Mouse (Mus musculus) gastrocnemius, adult 2 months (tissue): ENCODE data around the gene B4galt7. TPM values are rescaled to one million over a fixed set of nuclear protein-coding genes. Genes with fewer than 3 reads are reported as not detected.
"Not testable (repeated sequence)": the region's sequence is repeated elsewhere in the genome, so short reads cannot be mapped to it uniquely, and the experiment has no call there.

Experiments used
- DNase-seq: peaks from one replicate; pipeline ENCODE4 v3.0.0; 2022
- H3K27ac ChIP-seq: fragments of 200-600 bp; 2 replicates; pipeline ENCODE4 v1.8.1; 2022; ENCODE audit warnings: mild to moderate bottlenecking
- H3K4me3 ChIP-seq: fragments of 200-600 bp; 2 replicates; pipeline ENCODE4 v1.8.1; 2022; ENCODE audit warnings: mild to moderate bottlenecking, moderate library complexity
- CTCF ChIP-seq: fragments of 200-600 bp; IDR thresholded peaks from 2 replicates; pipeline ENCODE4 v1.8.1; 2022; ENCODE audit warnings: antibody characterized with exemption, mild to moderate bottlenecking, moderate library complexity
- intact Hi-C: fragments of 180-260 bp; cut with DNase I; formaldehyde crosslinking; loops from one replicate; pipeline ENCODE4 v1.15.1; 2025
- long read RNA-seq, 2 experiments: library from polyadenylated mRNA; stranded (forward); transcript quantifications; one replicate each; pipeline ENCODE4 v2.0.0; 2021
- total RNA-seq, 2 experiments: library from RNA; stranded (reverse); gene quantifications; 2 replicates each; pipeline ENCODE4 v1.2.3; 2021

The B4galt7 gene
- 1 to 10 TPM; 5.9 to 7.1 TPM for total RNA-seq
- long read RNA-seq, experiment 1, transcript B4galt7-201 (6 exons, 2,130 nt): major isoform, 6 of 16 reads
- long read RNA-seq, experiment 1, partial matches to known transcripts: 0 of 16 reads
- long read RNA-seq, experiment 1, other reads (novel, unspliced or antisense): 9 of 16 reads
- long read RNA-seq, experiment 2, transcript B4galt7-201 (6 exons, 2,130 nt): major isoform, 6 of 18 reads
- long read RNA-seq, experiment 2, partial matches to known transcripts: 1 of 18 reads
- long read RNA-seq, experiment 2, other reads (novel, unspliced or antisense): 11 of 18 reads

GRCm38 (mm10) chr13:55599566-55600540, at the start of gene B4galt7:
Gene B4galt7 (plus strand): TSS chr13:55599896.
- peak; percentile 94 for DNase-seq
- no peak for TF ChIP-seq CTCF
- peak within 1 kb of the TSS; percentile 86 for H3K27ac ChIP-seq
- H3K4me3 ChIP-seq: peak within 1 kb of the TSS; percentile 86
- intact Hi-C loops: loop anchor here (5.0 kb wide), 1 partner anchor 127 kb away; the partner anchor contains the start of gene Pcbd2

DNA sequence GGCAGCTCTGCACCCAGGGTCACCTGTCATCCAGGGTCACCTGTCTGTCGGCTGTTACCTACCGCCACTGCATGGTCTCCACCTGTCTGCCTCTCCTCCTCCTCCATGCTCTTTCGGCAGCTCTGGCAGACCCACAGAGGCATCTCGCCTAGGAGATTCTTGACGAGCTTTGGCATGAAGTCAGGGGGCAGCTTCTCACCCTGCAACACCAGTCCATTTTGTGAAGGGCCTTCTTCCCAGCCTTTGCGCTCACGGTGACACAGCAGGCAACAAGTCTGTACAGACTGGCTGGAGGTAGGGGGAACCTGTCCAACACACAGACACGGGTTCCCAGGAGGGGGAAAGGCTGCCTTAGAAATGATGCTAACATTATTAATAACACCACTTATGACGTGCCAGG, 43.8 kb upstream of the B4galt7 start:
- no peak overlapping the region for H3K27ac ChIP-seq
- TF ChIP-seq CTCF: no peak
- intact Hi-C loops: no loop called here
- no peak for DNase-seq
- H3K4me3 ChIP-seq: no peak overlapping the region

- Histone ChIP-seq H3K4me3 (no peak overlapping the region), H3K27ac (no peak overlapping the region)
- no peak for DNase-seq
- TF ChIP-seq CTCF: no peak
- intact Hi-C loops: no loop called here
These were observed 42.2 kb upstream of the B4galt7 start for GRCm38 (mm10) chr13:55557499-55557898.

DNA sequence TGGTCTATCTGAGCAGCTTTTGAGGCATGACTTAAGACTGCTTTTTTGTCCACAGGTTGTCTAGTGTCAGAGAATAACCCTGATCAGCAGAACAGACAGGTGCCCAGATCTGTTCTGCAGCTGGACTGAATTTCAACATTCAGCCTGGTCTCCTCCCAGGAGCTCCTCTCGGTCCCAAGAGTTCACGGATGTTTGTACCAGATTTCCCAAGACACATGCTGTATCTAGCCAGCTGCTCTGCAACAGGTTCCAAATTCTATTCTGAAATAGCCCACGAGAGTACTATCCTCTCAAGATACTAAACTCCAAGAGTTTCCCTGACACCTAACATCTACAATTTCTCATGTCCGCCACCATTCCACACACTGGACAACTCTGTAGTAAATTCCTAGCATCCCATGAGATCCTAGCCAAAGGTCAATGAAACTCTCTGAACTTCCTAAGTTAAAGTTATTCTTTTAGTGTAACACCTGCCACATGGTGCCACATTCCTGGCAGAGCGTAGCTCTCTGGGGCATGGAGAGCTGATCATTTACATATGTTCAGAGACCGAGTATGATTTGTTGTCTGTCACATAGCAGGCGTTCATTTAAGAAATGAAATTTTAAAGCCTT, 36.3 kb upstream of the B4galt7 start:
- DNase-seq: peak; percentile 67
- Histone ChIP-seq H3K27ac (peak overlapping the region; percentile 72), H3K4me3 (no peak overlapping the region)
- intact Hi-C loops: no loop called here
- TF ChIP-seq CTCF: no peak

DNA sequence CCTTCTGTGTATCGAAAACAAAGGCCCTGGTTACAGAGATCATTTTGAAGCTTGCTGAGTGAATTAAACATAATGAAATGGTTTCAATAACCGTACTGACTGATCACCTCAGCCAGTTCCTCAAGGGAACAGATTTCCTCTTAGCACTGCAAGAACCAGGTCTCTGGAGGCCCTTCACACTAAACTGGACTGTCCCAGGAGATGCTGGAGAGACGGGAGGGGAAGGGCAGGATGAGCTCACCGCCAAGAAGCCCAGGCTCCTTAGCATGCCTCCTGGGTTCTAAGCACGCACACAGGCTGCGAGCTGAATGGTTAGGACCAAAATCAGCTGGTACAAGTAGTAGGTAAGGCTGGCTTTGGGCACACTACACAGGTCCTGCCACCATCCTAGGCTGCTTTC, 32.7 kb upstream of the B4galt7 start:
- intact Hi-C loops: no loop called here
- TF ChIP-seq CTCF: no peak
- Histone ChIP-seq H3K4me3 (no peak overlapping the region), H3K27ac (0 out of 2 replicates have a peak overlapping the region, but pooled peaks have one; percentile 20)
- no peak for DNase-seq

DNA sequence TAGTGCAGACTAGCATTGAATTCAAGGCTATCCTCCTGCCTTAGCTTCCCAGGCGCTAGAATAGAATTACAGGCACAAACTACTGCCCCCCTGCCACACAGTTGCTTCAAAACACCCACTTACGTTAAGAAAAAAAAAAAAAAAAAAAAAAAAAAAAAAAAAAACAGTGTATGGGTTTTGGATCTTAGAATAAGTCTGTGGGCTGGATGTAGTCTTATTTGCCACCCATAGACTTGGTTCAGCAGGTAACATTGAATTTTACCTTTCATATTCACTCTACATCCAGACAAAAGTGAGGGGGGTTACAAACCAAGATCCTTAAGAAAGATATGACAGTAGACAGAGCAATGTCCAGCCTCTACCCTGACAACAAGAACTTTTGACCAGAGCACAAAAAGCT, 31.7 kb upstream of the B4galt7 start:
- no peak for DNase-seq
- intact Hi-C loops: no loop called here
- TF ChIP-seq CTCF: no peak
- Histone ChIP-seq H3K27ac (no peak overlapping the region), H3K4me3 (no peak overlapping the region)

DNA sequence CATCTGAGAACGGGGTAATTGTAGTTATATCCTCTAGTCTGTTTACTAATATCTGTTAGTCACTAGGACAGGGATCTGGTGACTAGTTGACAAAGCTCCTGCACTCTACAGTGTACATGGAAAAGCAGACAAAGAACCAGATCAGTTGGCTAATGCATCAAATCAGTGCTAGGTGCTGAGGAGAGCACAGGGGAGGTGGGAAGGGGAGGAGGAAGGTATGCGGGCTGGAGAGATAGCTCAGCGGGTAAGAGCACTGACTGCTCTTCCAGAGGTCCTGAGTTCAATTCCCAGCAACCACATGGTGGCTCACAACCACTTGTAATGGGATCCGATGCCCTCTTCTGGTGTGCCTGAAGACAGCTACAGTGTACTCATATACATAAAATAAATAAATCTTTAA, 31.2 kb upstream of the B4galt7 start:
- DNase-seq, H3K27ac ChIP-seq, intact Hi-C loops, H3K4me3 ChIP-seq: not testable (repeated sequence)

GRCm38 (mm10) chr13:55569726-55570285, 29.9 kb upstream of the B4galt7 start:
- no peak for TF ChIP-seq CTCF
- no peak for DNase-seq
- peak overlapping the region; percentile 85 for H3K27ac ChIP-seq
- H3K4me3 ChIP-seq: peak overlapping the region; percentile 95
- intact Hi-C loops: loop anchor here (2.0 to 5.0 kb wide), 2 partner anchors 23 to 33 kb away; partner anchors contain the start of gene Ddx41

- H3K27ac ChIP-seq: peak overlapping the region; percentile 85
- peak overlapping the region; percentile 95 for H3K4me3 ChIP-seq
- peak; percentile 67 for DNase-seq
- intact Hi-C loops: loop anchor here (2.0 to 5.0 kb wide), 2 partner anchors 22 to 33 kb away; partner anchors contain the start of gene Ddx41
- TF ChIP-seq CTCF: no peak
These were observed 29.3 kb upstream of the B4galt7 start for GRCm38 (mm10) chr13:55570286-55570973.

DNA sequence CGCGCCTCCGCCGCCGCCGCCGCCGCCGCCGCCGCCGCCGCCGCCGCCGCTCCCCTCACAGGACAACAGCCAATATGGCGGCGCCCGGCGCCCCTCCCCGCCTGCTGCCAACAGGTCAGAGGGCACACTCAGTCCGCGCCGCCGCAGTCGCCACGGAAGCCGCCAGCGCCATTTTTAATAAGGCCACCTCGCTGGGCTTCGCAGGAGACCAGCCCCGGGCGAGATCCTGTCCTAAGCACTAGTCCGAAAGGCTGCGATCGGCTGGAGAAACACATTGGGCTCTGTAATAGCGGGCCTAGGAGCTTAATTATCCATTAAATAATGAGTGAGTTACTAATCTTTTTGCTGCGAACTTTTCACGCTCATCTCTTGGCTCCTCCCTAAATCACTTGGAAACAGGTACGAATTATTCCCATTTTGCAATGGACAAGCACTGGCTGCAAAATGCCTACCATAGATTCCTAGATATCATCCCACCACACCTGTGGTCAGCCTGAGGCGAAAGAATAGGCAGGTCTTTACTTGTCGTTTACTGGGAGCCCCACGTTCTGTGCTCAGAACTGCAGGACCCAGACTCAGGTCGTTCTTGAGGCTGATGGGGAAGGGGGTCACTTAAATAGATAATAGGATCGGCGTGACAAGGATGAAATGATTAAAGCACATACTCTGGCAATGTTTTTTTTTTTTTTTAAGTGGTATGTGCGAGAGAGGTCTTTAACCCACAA, 28.5 kb upstream of the B4galt7 start, which contains the start of gene Fam193b:
TSS of gene Fam193b (minus strand) at position 94 of the 725 bp plus-strand sequence.
- TF ChIP-seq CTCF: no peak
- peak within 1 kb of the TSS; percentile 85 for H3K27ac ChIP-seq
- intact Hi-C loops: loop anchor here (2.0 to 5.0 kb wide), 2 partner anchors 22 to 34 kb away; partner anchors contain the start of gene Ddx41
- H3K4me3 ChIP-seq: peak within 1 kb of the TSS; percentile 95
- peak; percentile 96 for DNase-seq

DNA sequence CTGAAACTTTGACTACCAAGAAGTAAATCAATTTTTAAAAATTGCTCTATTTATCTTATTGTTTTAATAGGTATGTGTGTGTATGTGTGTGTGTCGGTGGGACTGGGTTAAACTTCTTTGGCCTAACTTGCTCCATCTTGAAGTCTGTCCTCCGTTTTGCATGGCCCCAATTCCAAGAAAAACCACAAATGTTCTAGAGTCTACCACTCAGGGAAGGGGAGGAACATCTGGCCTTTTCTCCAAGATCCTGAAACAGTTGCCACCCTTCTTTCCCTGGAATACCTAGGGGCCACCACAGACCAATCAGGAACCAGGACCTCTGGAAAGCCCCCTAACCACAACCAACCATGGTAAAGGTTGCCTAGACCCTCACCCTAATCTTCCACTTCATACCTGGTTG, 27.7 kb upstream of the B4galt7 start:
- intact Hi-C loops: loop anchor here (2.0 to 5.0 kb wide), 2 partner anchors 21 to 35 kb away; partner anchors contain the start of gene Ddx41
- Histone ChIP-seq H3K4me3 (peak overlapping the region; percentile 95), H3K27ac (peak overlapping the region; percentile 85; the same call in 1 of the 2 replicates)
- DNase-seq: no peak
- no peak for TF ChIP-seq CTCF
